Mouse (Mus musculus) limb, embryonic 14.5 days (tissue): ENCODE measurements around the gene Foxp3. TPM values are rescaled to one million over a fixed set of nuclear protein-coding genes. Genes with fewer than 3 reads are reported as not detected.

Experiments
- ATAC-seq: fragments of 200-750 bp; cut with Nextera tagmentation; 2 replicates; pipeline ENCODE4 v1.8.0; 2017; ENCODE audit warnings: low read depth, moderate number of reproducible peaks, moderate TSS enrichment; ENCODE audit not compliant: low FRiP score
- DNase-seq: peaks from one replicate; pipeline ENCODE4 v3.0.0-alpha.2; 2015; ENCODE audit warnings: low spot score
- H3K27ac ChIP-seq: fragments of 300-500 bp; sonication (generic); replicated peaks from 2 replicates; pipeline ENCODE4 v1.5.1; 2014; ENCODE audit warnings: low read depth, mild to moderate bottlenecking, low read length, moderate library complexity, mixed read lengths
- H3K27me3 ChIP-seq: fragments of 300-500 bp; sonication (generic); 2 replicates; pipeline ENCODE4 v1.6.1; 2014; ENCODE audit warnings: low read length, mixed read lengths; ENCODE audit not compliant: control insufficient read depth, insufficient read depth
- H3K36me3 ChIP-seq: fragments of 300-500 bp; sonication (generic); 2 replicates; pipeline ENCODE4 v1.6.1; 2014; ENCODE audit warnings: mild to moderate bottlenecking, low read length, moderate library complexity, mixed read lengths; ENCODE audit not compliant: control insufficient read depth, insufficient read depth
- H3K4me1 ChIP-seq: fragments of 300-500 bp; sonication (generic); 2 replicates; pipeline ENCODE4 v1.6.1; 2014; ENCODE audit warnings: antibody characterized with exemption, low read length, mixed read lengths; ENCODE audit not compliant: control insufficient read depth, insufficient read depth
- H3K4me2 ChIP-seq: fragments of 300-500 bp; sonication (generic); replicated peaks from 2 replicates; pipeline ENCODE4 v1.6.1; 2014; ENCODE audit warnings: low read depth, mild to moderate bottlenecking, low read length, moderate library complexity; ENCODE audit not compliant: severe bottlenecking
- H3K4me3 ChIP-seq: fragments of 300-500 bp; sonication (generic); replicated peaks from 2 replicates; pipeline ENCODE4 v1.5.1; 2014; ENCODE audit warnings: low read length
- H3K9ac ChIP-seq: fragments of 300-500 bp; sonication (generic); 2 replicates; pipeline ENCODE4 v1.6.1; 2014; ENCODE audit warnings: mild to moderate bottlenecking, low read depth, low read length, moderate library complexity; ENCODE audit not compliant: severe bottlenecking
- H3K9me3 ChIP-seq: fragments of 300-500 bp; sonication (generic); 2 replicates; pipeline ENCODE4 v1.6.1; 2016; ENCODE audit warnings: low read length; ENCODE audit not compliant: control insufficient read depth
- POLR2A ChIP-seq: fragments of 200-500 bp; IDR thresholded peaks from 2 replicates; pipeline ENCODE4 v1.8.0; 2012; ENCODE audit warnings: inconsistent platforms, mild to moderate bottlenecking, moderate library complexity, borderline replicate concordance; ENCODE audit not compliant: insufficient read depth, insufficient read length; ENCODE audit errors: extremely low read depth
- WGBS: fragments of 180-500 bp; shearing (Covaris S2); extraction: QIAGEN DNeasy Blood & Tissue Kit; methylation state at CpG from one replicate; pipeline ENCODE4 v1.1.7; 2014; 5-methylcytosine and 5-hydroxymethylcytosine counted together
- polyA plus RNA-seq, 2 experiments: library from polyadenylated mRNA; depleted of rRNA in 1 of 2; stranded (reverse) in 1 of 2; unstranded in 1 of 2; fragments of >200 nt; fragmentation: Nextera tagmentation in 1 of 2; extraction: Ambion mirVana in 1 of 2; gene quantifications; 2 replicates each; pipeline versions ENCODE4 v1.2.1 to v1.2.3; 2012 to 2014

Foxp3 gene
- polyA plus RNA-seq, 2 experiments = 0.04 TPM; not detected in 1

- 76% methylated on average over 12 of the region's 12 CpGs for WGBS
- DNase-seq (no peak), ATAC-seq (no peak)
- no peak for TF ChIP-seq POLR2A
- Histone ChIP-seq H3K27me3 (no peaks in the 10 kb centered on the region), H3K9me3 (no peaks in the 10 kb centered on the region), H3K4me1 (no peaks in the 10 kb centered on the region), H3K27ac (no peak overlapping the region), H3K4me3 (no peak overlapping the region), H3K4me2 (no peak overlapping the region), H3K36me3 (no peaks in the 10 kb centered on the region), H3K9ac (no peak overlapping the region)
Measured at GRCm38 (mm10) chrX:7617889-7618551, 44.6 kb downstream of the Foxp3 start.

- H3K27me3 ChIP-seq = no peaks in the 10 kb centered on the region
- H3K4me1 ChIP-seq = no peaks in the 10 kb centered on the region
- H3K36me3 ChIP-seq = no peaks in the 10 kb centered on the region
- H3K27ac ChIP-seq = no peak overlapping the region
- no peak for DNase-seq
- no peak overlapping the region for H3K4me3 ChIP-seq
- no peak overlapping the region for H3K4me2 ChIP-seq
- no peaks in the 10 kb centered on the region for H3K9me3 ChIP-seq
- no peak overlapping the region for H3K9ac ChIP-seq
- TF ChIP-seq POLR2A = no peak
- 87% methylated on average over 6 of the region's 6 CpGs for WGBS
- no peak for ATAC-seq
Measured at GRCm38 (mm10) chrX:7632560-7632959, 59.1 kb downstream of the Foxp3 start.

GRCm38 (mm10) chrX:7635101-7635500, 61.7 kb downstream of the Foxp3 start:
- TF ChIP-seq POLR2A = no peak
- H3K36me3 ChIP-seq = no peaks in the 10 kb centered on the region
- H3K27ac ChIP-seq = no peak overlapping the region
- no peak for DNase-seq
- 62% methylated on average over 3 of the region's 3 CpGs for WGBS
- H3K9me3 ChIP-seq = no peaks in the 10 kb centered on the region
- no peak overlapping the region for H3K4me3 ChIP-seq
- ATAC-seq = no peak
- H3K4me1 ChIP-seq = no peaks in the 10 kb centered on the region
- no peak overlapping the region for H3K9ac ChIP-seq
- H3K4me2 ChIP-seq = no peak overlapping the region
- H3K27me3 ChIP-seq = no peaks in the 10 kb centered on the region

GRCm38 (mm10) chrX:7638401-7639091, 65.1 kb downstream of the Foxp3 start, which contains the start of gene Syp:
TSS of gene Syp (plus strand) at chrX:7638471.
- peak; percentile 69 for DNase-seq
- no peak within 1 kb of the TSS for H3K9ac ChIP-seq
- no peaks in the 10 kb centered on the region; the same call in 1 of the 2 replicates for H3K27me3 ChIP-seq
- H3K27ac ChIP-seq = no peak within 1 kb of the TSS
- H3K4me3 ChIP-seq = peak within 1 kb of the TSS; percentile 20
- ATAC-seq = peak; percentile 83
- no peak for TF ChIP-seq POLR2A
- 24% methylated on average over 33 of the region's 42 CpGs for WGBS
- H3K4me2 ChIP-seq = peak within 1 kb of the TSS; percentile 42
- no peaks in the 10 kb centered on the region for H3K4me1 ChIP-seq
- H3K36me3 ChIP-seq = no peaks in the 10 kb centered on the region
- no peaks in the 10 kb centered on the region for H3K9me3 ChIP-seq

GRCm38 (mm10) chrX:7639536-7640325, 66.3 kb downstream of the Foxp3 start:
- DNase-seq (no peak), ATAC-seq (no peak)
- WGBS = 23% methylated on average over 13 of the region's 13 CpGs
- no peaks in the 10 kb centered on the region; the same call in 1 of the 2 replicates for H3K27me3 ChIP-seq
- no peaks in the 10 kb centered on the region for H3K9me3 ChIP-seq
- H3K9ac ChIP-seq = no peak overlapping the region
- H3K36me3 ChIP-seq = no peaks in the 10 kb centered on the region
- TF ChIP-seq POLR2A = no peak
- H3K27ac ChIP-seq = no peak overlapping the region
- no peaks in the 10 kb centered on the region for H3K4me1 ChIP-seq
- H3K4me3 ChIP-seq = no peak overlapping the region
- H3K4me2 ChIP-seq = no peak overlapping the region
